Mouse (Mus musculus) 3134 (cell line): Measurements from ENCODE around the gene Lsm4.

Experiments
- DNase-seq: peaks from one replicate; pipeline ENCODE4 v3.0.0-alpha.2; 2011; ENCODE audit warnings: low spot score; ENCODE audit not compliant: insufficient read length; ENCODE audit errors: extremely low read depth

The Lsm4 gene

GRCm38 (mm10) chr8:70723486-70724210 is 50.6 kb downstream of the Lsm4 start, which contains the start of gene Pde4c:
Gene Pde4c, plus strand, starts transcription at chr8:70723720.
- DNase-seq: no peak

GRCm38 (mm10) chr8:70724216-70724615 is 51.2 kb downstream of the Lsm4 start:
- DNase-seq: no peak

GRCm38 (mm10) chr8:70725792-70726447 is 52.9 kb downstream of the Lsm4 start:
- DNase-seq: no peak

GRCm38 (mm10) chr8:70726721-70727120 is 53.7 kb downstream of the Lsm4 start:
- no peak for DNase-seq
